Mouse (Mus musculus) olfactory bulb, adult 2 months (tissue): ENCODE measurements around the gene Pcdh15.

Source experiments
- CTCF ChIP-seq: fragments of 200-500 bp; IDR thresholded peaks from 2 replicates; pipeline ENCODE4 v1.5.1; 2012; ENCODE audit warnings: low read depth, mild to moderate bottlenecking, low read length, moderate library complexity; ENCODE audit not compliant: insufficient read depth
- POLR2A ChIP-seq: fragments of 200-500 bp; IDR thresholded peaks from 2 replicates; pipeline ENCODE4 v1.6.1; 2012; ENCODE audit warnings: mild to moderate bottlenecking, low read depth, low read length, moderate library complexity; ENCODE audit not compliant: insufficient read depth

DNA sequence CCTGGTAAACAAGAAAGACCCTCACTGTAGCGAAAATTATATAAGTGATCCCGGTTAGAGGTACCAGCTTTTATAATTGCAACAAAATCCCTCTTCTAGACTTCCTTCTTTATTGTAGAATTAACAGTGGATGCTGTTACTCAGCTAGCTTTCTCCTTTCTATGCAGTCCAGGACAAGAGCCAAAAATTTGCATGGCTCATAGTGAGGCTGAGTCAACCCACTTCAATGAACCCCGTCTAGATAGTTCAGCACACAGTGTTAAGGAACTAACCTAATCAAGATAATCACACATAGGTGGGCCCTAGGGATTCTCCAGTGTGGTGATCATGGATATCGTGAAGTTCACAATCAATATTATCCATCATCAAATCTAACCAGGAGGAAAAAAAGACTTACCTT, 1024.3 kb downstream of the Pcdh15 start:
- TF ChIP-seq POLR2A (no peak), CTCF (no peak)
